Mouse (Mus musculus) spleen, embryonic (tissue): ENCODE data around the gene Gm20458.

ENCODE experiments used
- CTCF ChIA-PET: fragments of 350-600 bp; sonication (Branson Sonifier 250); formaldehyde crosslinking; loops from one replicate; lab custom pipeline; 2022; lab: Charles Lee

Gm20458 gene

GRCm38 (mm10) chr2:164448921-164449320 lies 11.8 kb upstream of the Gm20458 start:
- CTCF ChIA-PET, result interaction anchor here (0.6 kb wide), 1 partner anchor 97 kb away, joined by 9 read pairs; no protein-coding TSS in a partner anchor

- CTCF ChIA-PET, result interaction anchor here (0.6 kb wide), 1 partner anchor 96 kb away, joined by 9 read pairs; no protein-coding TSS in a partner anchor
Measured at GRCm38 (mm10) chr2:164449341-164450042, 11.3 kb upstream of the Gm20458 start.

DNA sequence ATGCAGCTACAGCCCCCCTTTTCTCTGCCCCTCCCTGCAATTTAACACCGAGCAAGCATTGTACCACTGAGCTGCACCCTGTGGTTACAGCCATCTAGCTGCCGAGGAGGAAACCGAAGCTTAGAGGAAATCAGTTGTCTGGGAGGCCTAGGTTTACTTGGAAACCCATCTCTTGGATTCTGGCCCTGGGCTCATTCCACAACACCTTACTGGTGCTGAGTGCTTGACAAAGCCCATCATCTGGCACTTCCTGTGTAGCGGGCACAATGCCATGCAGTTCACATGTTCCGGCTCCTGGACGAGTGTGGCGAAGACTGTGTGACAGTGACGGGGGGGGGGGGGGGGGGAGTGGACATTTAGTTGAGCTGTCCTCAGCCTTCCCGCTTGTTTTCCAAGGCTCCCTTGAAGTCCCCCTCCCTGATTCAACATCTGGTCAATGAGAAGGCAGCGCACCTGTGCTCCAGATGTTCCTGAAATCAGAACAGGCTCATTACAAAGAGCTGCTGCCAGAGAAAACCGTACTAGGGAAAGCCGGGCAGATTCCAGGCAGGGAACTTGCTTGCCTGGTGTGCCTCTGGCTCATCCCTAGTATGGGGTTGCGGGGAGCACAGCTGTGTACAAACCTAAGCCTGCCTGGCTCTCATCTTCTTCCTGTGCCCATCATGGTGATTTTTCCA lies 8.6 kb upstream of the Gm20458 start:
- CTCF ChIA-PET, result interaction anchor here (0.6 to 1.5 kb wide), 2 partner anchors 26 to 66 kb away, joined by 3 to 4 read pairs; no protein-coding TSS in a partner anchor

- CTCF ChIA-PET, result interaction anchor here (0.7 kb wide), 1 partner anchor 685 kb away, joined by 4 read pairs; no protein-coding TSS in a partner anchor
Measured at GRCm38 (mm10) chr2:164453047-164453757, 7.6 kb upstream of the Gm20458 start.

DNA sequence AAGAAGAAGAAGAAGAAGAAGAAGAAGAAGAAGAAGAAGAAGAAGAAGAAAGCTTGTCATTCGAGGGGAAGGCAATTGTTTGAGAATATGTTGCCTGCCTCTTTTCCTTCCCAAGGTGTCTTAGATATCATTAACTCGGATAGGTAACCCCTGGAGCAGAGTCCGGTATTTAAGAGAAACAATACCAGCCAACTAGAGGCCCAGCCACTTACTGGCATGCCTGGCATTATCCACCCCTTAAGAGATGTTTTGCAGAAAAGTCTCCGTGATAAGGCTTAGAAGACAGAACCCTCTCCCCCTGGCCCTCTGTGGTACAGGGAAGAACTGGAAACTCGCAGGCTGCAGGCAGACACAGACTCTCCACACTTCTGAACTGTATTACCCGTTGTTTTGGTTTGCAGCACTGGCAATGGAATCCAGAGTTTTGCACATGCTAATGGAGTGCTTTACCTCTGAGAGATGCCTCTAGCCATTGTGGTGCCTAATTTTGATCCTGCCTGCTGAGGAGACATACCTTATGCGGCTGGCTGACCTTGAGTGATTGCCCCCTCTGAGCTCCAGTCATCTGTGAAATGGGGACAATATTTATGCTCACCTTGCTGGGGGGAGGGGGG lies 6.8 kb upstream of the Gm20458 start:
- CTCF ChIA-PET, result no interaction called here

- CTCF ChIA-PET, result no interaction called here
Measured at GRCm38 (mm10) chr2:164454846-164455245, 5.9 kb upstream of the Gm20458 start.

DNA sequence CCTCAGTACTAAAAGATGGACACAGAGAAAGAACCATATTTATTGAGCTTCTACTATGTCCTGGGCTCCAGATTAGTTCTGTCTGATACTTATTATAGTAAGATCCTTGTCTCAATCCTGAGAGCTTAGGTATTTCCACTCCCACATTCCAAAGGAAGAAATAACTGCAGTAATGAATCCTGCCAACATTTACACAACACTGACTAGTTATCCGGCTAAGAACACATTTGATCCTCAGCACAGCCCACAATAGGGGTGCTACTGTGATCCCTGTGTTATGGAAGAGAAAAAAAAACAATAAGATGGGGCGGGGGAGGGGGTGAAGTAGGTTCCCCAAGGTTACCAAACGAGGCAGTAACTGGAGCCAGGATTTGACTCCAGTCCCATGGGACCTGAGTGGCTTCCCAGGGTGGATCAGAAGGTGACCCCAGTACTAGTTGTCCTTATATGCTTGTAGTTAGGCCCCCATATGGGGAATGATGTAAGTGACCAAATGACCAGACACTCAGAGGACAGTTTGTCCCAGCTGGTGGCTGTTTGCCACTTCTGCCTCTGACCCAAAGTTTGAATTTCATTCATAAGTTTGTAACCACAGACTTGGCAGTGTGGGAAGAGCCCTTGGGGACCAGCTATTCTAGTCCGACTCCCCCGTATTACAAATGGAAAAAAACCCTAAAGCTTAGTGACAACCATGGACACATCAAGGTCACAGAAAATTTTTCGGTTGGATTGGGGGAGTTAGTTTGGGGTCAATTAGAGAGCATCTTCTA lies 5.2 kb upstream of the Gm20458 start:
- CTCF ChIA-PET, result interaction anchor here (0.8 kb wide), 1 partner anchor 33 kb away, joined by 4 read pairs; no protein-coding TSS in a partner anchor

- CTCF ChIA-PET, result interaction anchor here (0.8 kb wide), 1 partner anchor 34 kb away, joined by 4 read pairs; no protein-coding TSS in a partner anchor
Measured at GRCm38 (mm10) chr2:164456413-164456812, 4.4 kb upstream of the Gm20458 start.

DNA sequence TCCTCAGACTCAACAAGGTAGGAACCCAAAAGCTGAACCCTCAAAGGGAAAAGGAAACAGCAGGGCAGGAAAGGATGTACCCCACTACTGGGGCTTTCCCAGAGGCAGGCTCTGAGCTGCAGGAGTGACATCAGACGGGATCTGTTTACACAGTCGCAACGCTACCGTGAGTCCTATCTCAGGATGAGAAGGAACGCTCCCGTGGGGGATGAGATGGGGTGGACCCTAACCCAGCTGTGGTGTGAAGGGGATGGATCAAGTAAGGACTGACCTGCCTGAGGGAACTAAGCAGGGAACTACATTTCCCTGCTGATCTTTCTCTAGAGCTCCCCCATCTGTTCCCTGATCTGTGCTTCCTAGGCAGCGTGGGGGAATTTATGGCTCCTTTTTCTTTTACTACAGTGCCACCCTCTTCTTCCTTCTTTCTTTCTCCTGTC lies 3.9 kb upstream of the Gm20458 start, which contains the start of gene Sys1:
Gene Sys1 (plus strand): TSS at position 101 of the 437 bp plus-strand sequence.
- CTCF ChIA-PET, result no interaction called here

DNA sequence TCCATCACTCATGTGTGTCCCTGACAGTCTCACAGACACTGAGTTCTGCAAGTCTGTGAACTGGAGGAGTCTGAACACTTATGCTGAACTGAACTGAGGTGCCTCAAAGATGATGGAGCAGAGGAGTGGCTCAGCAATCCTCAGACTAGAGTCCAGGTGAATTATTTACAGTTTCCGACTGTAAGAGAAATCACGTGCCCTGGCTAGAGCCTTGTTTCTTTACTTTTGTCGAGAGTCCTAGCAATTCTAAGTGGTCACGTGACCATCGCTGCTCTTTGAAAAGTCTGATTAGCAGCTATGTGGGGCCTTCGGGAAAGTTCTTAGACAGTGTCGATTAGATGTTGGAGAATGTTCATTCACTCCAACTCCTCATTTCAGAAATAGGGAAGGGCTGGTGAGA lies 2.8 kb upstream of the Gm20458 start:
- CTCF ChIA-PET, result interaction anchor here (1.2 kb wide), 1 partner anchor 41 kb away, joined by 4 read pairs; no protein-coding TSS in a partner anchor

DNA sequence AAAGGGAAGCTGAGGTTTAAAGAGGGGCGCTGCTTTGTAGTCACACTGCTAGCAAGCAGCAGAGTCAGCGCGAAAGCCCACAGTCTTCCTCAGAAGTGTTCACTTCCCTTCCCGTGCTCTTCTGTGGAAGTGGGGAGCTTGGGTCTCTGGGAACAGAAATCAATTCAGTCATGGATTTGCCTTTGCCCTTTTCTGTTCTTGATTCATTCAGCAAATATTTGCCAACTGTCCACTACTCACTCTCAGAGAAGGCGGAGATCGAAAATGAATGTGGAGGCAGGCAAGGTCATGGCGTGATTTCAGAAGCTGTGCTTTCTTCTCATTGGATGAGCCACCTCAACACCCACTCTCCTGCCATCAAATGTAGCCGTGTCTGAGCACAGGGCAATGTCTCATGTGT lies 2.2 kb upstream of the Gm20458 start:
- CTCF ChIA-PET, result interaction anchor here (1.2 kb wide), 1 partner anchor 41 kb away, joined by 4 read pairs; no protein-coding TSS in a partner anchor

GRCm38 (mm10) chr2:164465161-164465560 lies 4.4 kb downstream of the Gm20458 start:
- CTCF ChIA-PET, result no interaction called here

DNA sequence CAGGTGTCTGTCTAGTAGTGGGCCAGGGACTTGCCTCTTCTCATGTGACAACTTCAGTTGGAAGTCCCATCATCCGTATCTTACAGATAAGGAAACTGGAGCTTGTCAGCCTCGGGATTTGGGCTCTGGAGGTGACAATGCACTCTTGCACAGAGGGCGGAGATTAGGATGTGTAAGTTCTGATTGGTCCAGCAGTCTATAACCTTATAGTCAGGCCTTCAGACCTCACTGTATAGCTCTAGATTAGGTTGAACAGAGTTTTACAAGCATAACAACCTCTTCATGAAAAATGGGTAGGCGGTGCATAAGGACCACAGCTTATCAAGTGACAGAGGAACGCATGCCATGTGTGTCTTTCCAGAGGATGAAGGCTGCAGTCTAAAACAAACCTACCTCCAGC lies 6.0 kb downstream of the Gm20458 start:
- CTCF ChIA-PET, result no interaction called here

- CTCF ChIA-PET, result no interaction called here
Measured at GRCm38 (mm10) chr2:164470254-164470653, 9.5 kb downstream of the Gm20458 start.

GRCm38 (mm10) chr2:164473624-164474023 lies 12.9 kb downstream of the Gm20458 start, which contains the start of gene Trp53tg5:
Gene Trp53tg5, minus strand, starts transcription at chr2:164473724.
- CTCF ChIA-PET, result no interaction called here

GRCm38 (mm10) chr2:164485681-164486257 lies 25.0 kb downstream of the Gm20458 start, which contains the start of gene Dbndd2:
Gene Dbndd2, plus strand, starts transcription at chr2:164486106.
- CTCF ChIA-PET, result interaction anchor here (0.6 to 1.1 kb wide), 3 partner anchors 13 to 142 kb away, joined by 4 to 11 read pairs (median 6); no protein-coding TSS in a partner anchor

GRCm38 (mm10) chr2:164486258-164487114 lies 25.7 kb downstream of the Gm20458 start:
- CTCF ChIA-PET, result interaction anchor here (0.6 kb wide), 1 partner anchor 142 kb away, joined by 6 read pairs; no protein-coding TSS in a partner anchor

DNA sequence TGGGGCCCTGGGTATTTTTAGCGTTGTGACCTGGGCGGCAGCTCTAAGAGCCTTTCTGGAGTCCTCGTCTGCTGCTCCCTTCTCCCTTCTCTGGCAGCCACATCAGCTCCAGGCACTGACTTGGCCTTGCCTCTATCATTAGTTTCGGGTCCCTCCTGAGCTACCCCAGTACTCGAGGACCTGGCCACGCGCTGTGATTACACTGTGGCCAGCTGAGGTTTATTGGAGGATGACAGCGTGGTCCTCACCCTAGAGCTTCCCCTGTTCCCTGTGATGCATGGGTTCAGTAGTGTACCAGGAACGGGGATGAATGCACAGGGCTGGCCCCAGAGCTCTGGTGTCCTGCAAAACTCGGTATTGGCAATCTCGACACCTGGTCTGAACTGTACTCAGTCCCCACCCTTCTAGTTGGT lies 26.4 kb downstream of the Gm20458 start:
- CTCF ChIA-PET, result no interaction called here

DNA sequence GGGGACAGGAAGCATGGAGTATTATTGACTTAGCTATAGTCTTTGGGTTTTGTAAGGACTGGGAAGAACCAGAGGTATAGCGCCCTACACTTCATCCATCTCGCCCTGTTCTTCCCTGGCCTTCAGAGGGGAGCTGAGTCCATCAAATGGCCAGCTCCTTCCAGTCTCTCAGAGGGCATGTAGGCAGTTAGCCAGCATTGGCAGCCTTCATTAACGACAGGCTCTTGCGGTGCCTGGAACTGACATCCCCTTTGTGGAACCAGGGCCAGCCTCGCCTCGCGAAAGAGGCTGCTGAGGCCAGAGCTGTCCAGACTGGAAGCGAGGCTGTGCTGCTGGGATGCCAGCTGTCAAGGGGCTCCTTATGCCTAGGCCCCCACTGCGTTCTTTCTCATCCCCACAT lies 27.0 kb downstream of the Gm20458 start:
- CTCF ChIA-PET, result no interaction called here
